Mouse (Mus musculus) Patski (cell line): ENCODE results near the gene Neurl2. TPM values are rescaled to one million over a fixed set of nuclear protein-coding genes. Genes with fewer than 3 reads are reported as not detected.

ENCODE experiments used
- ATAC-seq: fragments of 100-300 bp; one replicate; pipeline ENCODE4 v1.8.0; 2021
- CTCF ChIA-PET: fragments of 350-600 bp; sonication (Branson Sonifier 250); formaldehyde crosslinking; loops from one replicate; lab custom pipeline; 2022; ENCODE audit warnings: inconsistent platforms; lab: Charles Lee
- POLR2A ChIA-PET: fragments of 350-600 bp; sonication (Branson Sonifier 250); formaldehyde crosslinking; loops from one replicate; lab custom pipeline; 2022; ENCODE audit warnings: antibody characterized with exemption, inconsistent platforms; lab: Charles Lee
- DNase-seq: peaks from one replicate; pipeline ENCODE4 v3.0.0-alpha.2; 2011; ENCODE audit warnings: low read depth, low spot score
- H3K27me3 ChIP-seq: fragments of 371-371 bp; one replicate; pipeline ENCODE4 v1.5.1; 2021
- CTCF ChIP-seq: fragments of 100-300 bp; IDR thresholded peaks from one replicate; pipeline ENCODE4 v1.5.1; 2021
- in situ Hi-C: fragments of 300-500 bp; cut with MboI; formaldehyde crosslinking; loops from 3 replicates; pipeline ENCODE4 v1.11.1; 2018; ENCODE audit warnings: low pct_unique_long_range_greater_than_20kb, mixed read lengths
- polyA plus RNA-seq: library from polyadenylated mRNA; unstranded; gene quantifications from one replicate; pipeline ENCODE4 v1.2.3, GENCODE M21; 2021

The Neurl2 gene
- polyA plus RNA-seq, 1 experiment from 2014 or later = 2.6 TPM

GRCm38 (mm10) chr2:164822636-164823165 lies 10.6 kb downstream of the Neurl2 start, which contains the start of gene Zswim1:
TSS of gene Zswim1 (plus strand) at chr2:164822686.
- ChIA-PET CTCF (interaction anchor here (1.1 to 2.0 kb wide), 3 partner anchors 11 to 18 kb away, joined by 3 to 7 read pairs (median 4); partner anchors contain the start of genes Acot8, Ctsa, Neurl2 and Zswim3), POLR2A (interaction anchor here (0.7 to 2.0 kb wide), 4 partner anchors 10 to 56 kb away, joined by 3 to 7 read pairs (median 4); partner anchors contain the start of genes Acot8, Ctsa and Zswim3)
- peak; percentile 98 for ATAC-seq
- H3K27me3 ChIP-seq = no peaks in the 10 kb centered on the region
- TF ChIP-seq CTCF = no peak
- in situ Hi-C loops = no loop called here
- peak; percentile 83 for DNase-seq

- DNase-seq = no peak
- CTCF ChIA-PET = interaction anchor here (0.9 to 2.0 kb wide), 2 partner anchors 13 to 27 kb away, joined by 3 to 7 read pairs; partner anchors contain the start of genes Ctsa and Neurl2
- no peak for ATAC-seq
- TF ChIP-seq CTCF = no peak
- POLR2A ChIA-PET = interaction anchor here (2.0 kb wide), 1 partner anchor 16 kb away, joined by 7 read pairs; the partner anchor contains the start of genes Acot8 and Zswim3
- no peaks in the 10 kb centered on the region for H3K27me3 ChIP-seq
- in situ Hi-C loops = no loop called here
Measured at GRCm38 (mm10) chr2:164821060-164821459, 12.2 kb downstream of the Neurl2 start.

DNA sequence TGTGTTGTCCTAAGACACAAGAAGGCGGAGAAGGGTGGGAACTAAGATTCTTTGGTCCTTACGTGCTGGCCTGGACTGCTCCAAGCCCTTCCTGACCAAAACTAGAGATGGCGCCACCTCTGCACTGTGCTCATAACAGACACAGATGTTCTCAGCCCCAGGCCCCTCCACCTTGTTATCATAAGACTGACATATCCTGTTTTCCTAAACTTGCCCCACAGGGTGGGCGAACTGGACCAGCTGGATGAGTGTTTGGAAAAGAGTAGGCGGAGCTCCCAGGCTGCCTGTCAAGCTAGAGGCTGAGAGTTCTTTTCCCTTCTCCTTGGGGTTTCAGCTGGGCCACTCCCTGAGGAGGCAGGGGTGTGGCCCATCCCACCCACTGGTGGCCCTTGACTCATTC lies 15.6 kb downstream of the Neurl2 start:
- POLR2A ChIA-PET = no interaction called here
- in situ Hi-C loops = no loop called here
- H3K27me3 ChIP-seq = no peaks in the 10 kb centered on the region
- TF ChIP-seq CTCF = no peak
- CTCF ChIA-PET = interaction anchor here (1.1 to 1.5 kb wide), 2 partner anchors 10 to 12 kb away, joined by 4 read pairs; no protein-coding TSS in a partner anchor
- DNase-seq (no peak), ATAC-seq (no peak)

GRCm38 (mm10) chr2:164817206-164817605 lies 16.1 kb downstream of the Neurl2 start:
- ChIA-PET CTCF (interaction anchor here (1.1 to 1.5 kb wide), 2 partner anchors 10 to 11 kb away, joined by 4 read pairs; no protein-coding TSS in a partner anchor), POLR2A (no interaction called here)
- DNase-seq (no peak), ATAC-seq (no peak)
- in situ Hi-C loops = no loop called here
- no peak for TF ChIP-seq CTCF
- H3K27me3 ChIP-seq = no peaks in the 10 kb centered on the region

- ATAC-seq (no peak), DNase-seq (no peak)
- CTCF ChIA-PET = interaction anchor here (1.2 kb wide), 1 partner anchor 21 kb away, joined by 4 read pairs; no protein-coding TSS in a partner anchor
- TF ChIP-seq CTCF = no peak
- no peaks in the 10 kb centered on the region for H3K27me3 ChIP-seq
- POLR2A ChIA-PET = interaction anchor here (1.2 kb wide), 1 partner anchor 11 kb away, joined by 5 read pairs; the partner anchor contains the start of genes Acot8 and Zswim3
- in situ Hi-C loops = no loop called here
Measured at GRCm38 (mm10) chr2:164815821-164816220, 17.4 kb downstream of the Neurl2 start.

DNA sequence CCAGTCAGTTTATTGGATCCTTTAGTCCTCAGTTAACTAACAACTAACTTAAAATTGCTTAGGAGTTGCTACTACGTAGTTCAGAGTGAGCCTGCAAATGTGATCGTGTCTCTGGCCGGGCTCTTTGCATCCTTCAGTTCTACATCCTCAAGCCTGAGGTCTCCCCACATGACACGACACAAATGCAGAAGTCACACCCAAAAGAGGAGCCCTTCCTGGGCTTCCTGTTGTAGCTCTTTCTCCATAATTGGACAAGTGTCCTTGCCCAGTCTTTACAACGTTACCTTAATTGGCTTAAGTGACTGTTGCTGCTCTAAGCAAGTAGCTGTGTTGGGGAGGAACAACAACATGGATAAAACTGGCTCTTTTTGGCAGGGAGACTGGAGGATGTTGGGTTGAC lies 17.9 kb downstream of the Neurl2 start:
- in situ Hi-C loops = no loop called here
- H3K27me3 ChIP-seq = no peaks in the 10 kb centered on the region
- POLR2A ChIA-PET = interaction anchor here (1.2 kb wide), 1 partner anchor 10 kb away, joined by 5 read pairs; the partner anchor contains the start of genes Acot8 and Zswim3
- ATAC-seq = no peak
- DNase-seq = no peak
- CTCF ChIA-PET = interaction anchor here (1.2 kb wide), 1 partner anchor 21 kb away, joined by 4 read pairs; no protein-coding TSS in a partner anchor
- TF ChIP-seq CTCF = no peak

DNA sequence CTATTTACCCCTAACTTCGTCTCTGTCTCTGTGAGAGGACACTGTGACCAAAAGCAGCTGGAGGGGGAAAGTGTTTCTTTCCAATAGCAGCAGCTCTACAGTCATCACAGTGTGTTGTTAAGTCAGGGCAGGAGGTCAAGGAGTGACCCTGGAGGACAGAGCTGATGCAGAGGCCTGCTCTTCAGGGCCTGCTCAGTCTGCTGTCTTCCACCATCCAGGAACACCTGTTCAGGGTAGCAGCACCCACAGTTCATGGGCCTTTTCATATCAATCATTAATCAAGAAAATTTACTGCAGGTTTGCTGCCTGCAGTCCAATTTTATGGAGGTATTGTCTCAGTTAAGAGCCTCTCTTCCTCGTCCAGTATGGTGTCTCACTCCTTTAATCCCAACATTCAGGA lies 19.7 kb downstream of the Neurl2 start:
- H3K27me3 ChIP-seq = no peaks in the 10 kb centered on the region
- in situ Hi-C loops = no loop called here
- no peak for DNase-seq
- ATAC-seq = no peak
- ChIA-PET CTCF (no interaction called here), POLR2A (no interaction called here)
- no peak for TF ChIP-seq CTCF

DNA sequence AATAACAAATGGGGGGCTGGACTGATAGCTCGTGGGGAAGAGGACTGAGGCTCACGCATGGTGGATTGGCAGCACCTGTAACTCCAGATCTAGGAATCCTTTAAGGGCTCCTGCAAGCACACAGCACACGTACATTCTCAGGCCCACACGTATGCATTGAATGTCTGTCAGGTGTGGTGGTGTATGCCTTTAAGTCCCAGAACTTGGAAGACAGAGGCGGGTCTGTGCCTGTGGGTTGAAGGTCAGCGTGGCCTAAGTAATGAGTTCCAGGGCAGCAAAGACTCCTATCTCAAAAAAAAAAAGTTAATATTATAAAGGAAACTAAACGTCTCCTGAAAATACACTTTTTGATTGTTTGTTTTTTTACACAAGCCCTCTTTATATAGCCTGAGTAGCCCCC lies 26.6 kb downstream of the Neurl2 start:
- ChIA-PET CTCF (interaction anchor here (1.2 to 5.7 kb wide), 3 partner anchors 11 to 13 kb away, joined by 4 to 53 read pairs (median 4); no protein-coding TSS in a partner anchor), POLR2A (no interaction called here)
- in situ Hi-C loops = no loop called here
- DNase-seq (no peak), ATAC-seq (no peak)
- no peaks in the 10 kb centered on the region for H3K27me3 ChIP-seq
- TF ChIP-seq CTCF = no peak

- in situ Hi-C loops = no loop called here
- DNase-seq = no peak
- no peaks in the 10 kb centered on the region for H3K27me3 ChIP-seq
Measured at GRCm38 (mm10) chr2:164805332-164805718, 27.9 kb downstream of the Neurl2 start.

DNA sequence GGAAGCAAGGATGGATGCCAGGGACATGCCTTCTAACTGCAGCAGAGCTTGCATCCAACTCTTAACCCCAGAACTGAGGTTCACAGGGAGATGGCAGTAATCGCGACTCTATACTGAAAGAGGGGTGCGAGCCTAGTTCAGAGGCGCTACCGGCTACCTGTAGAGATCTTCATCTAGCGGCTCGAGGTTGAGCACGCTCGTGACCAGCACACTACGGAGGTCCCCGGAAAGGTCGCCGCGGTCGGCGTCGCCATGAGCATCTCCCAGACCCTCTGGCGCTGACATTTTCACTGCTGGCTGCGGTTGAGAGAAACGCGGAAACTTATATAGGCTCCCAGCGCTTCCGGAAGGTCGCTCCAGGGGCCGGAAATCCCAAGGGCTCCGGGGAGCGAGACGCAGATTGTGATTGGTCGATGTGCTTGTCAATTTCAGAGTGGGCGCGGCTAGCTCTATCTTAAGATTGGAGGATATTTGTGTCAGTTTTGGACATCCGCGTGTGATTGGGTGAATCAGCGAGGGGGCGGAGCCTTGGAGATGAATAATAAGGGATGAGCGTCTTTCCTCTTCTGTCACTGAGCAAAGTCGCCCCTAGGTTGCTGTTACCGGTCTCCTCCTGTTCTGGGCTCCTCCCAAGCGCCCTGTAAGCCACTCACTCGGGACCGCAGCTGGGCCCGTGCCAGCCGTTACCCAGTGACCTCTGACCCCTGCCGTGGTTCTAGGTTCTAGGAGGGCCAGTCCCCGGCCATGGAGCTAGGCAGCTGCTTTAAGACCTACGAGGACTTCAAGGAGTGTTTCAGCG lies 28.5 kb downstream of the Neurl2 start, which contains the start of the genes Acot8 and Zswim3:
Gene Acot8 (minus strand): TSS at position 350 of the 799 bp plus-strand sequence.
Gene Zswim3 (plus strand): TSS at position 566 of the 799 bp plus-strand sequence.
- DNase-seq (peak; percentile 99), ATAC-seq (peak; percentile 90)
- H3K27me3 ChIP-seq = no peaks in the 10 kb centered on the region
- POLR2A ChIA-PET = interaction anchor here (0.6 to 1.8 kb wide), 4 partner anchors 11 to 29 kb away, joined by 3 to 7 read pairs (median 4); partner anchors contain the start of genes Neurl2 and Zswim1
- in situ Hi-C loops = no loop called here
- CTCF ChIA-PET = interaction anchor here (1.2 to 5.7 kb wide), 4 partner anchors 11 to 28 kb away, joined by 3 to 53 read pairs (median 10); partner anchors contain the start of genes Ctsa and Zswim1
- TF ChIP-seq CTCF = no peak

More at GRCm38 (mm10) chr2:164805332-164805718, 27.9 kb downstream of the Neurl2 start:
- no peak for TF ChIP-seq CTCF
- CTCF ChIA-PET = interaction anchor here (1.2 to 5.7 kb wide), 4 partner anchors 12 to 17 kb away, joined by 4 to 53 read pairs (median 10); partner anchors contain the start of gene Zswim1
- ATAC-seq = peak; percentile 24
- POLR2A ChIA-PET = interaction anchor here (0.9 to 1.8 kb wide), 3 partner anchors 10 to 17 kb away, joined by 3 to 7 read pairs (median 5); partner anchors contain the start of gene Zswim1
